Mouse (Mus musculus) liver, embryonic 11.5 days (tissue): Measurements from ENCODE around the gene Pla2g4e. TPM values are rescaled to one million over a fixed set of nuclear protein-coding genes. Genes with fewer than 3 reads are reported as not detected.

Experiments
- ATAC-seq: fragments of 200-750 bp; cut with Nextera tagmentation; replicated peaks from 2 replicates; pipeline ENCODE4 v1.8.0; 2017; ENCODE audit warnings: moderate number of reproducible peaks, mild to moderate bottlenecking, moderate TSS enrichment, moderate library complexity; ENCODE audit not compliant: low FRiP score
- DNase-seq: peaks from one replicate; pipeline ENCODE4 v3.0.0-alpha.2; 2017; ENCODE audit warnings: low spot score
- H3K27ac ChIP-seq: fragments of 300-500 bp; sonication (generic); 2 replicates; pipeline ENCODE4 v1.5.1; 2014; ENCODE audit warnings: mild to moderate bottlenecking, low read depth, low read length, control low read depth
- H3K27me3 ChIP-seq: fragments of 300-500 bp; sonication (generic); replicated peaks from 2 replicates; pipeline ENCODE4 v1.6.1; 2014; ENCODE audit warnings: low read length, mixed read lengths; ENCODE audit not compliant: control insufficient read depth, insufficient read depth
- H3K36me3 ChIP-seq: fragments of 300-500 bp; sonication (generic); 2 replicates; pipeline ENCODE4 v1.6.1; 2014; ENCODE audit warnings: mild to moderate bottlenecking, low read length, moderate library complexity, mixed read lengths; ENCODE audit not compliant: control insufficient read depth, insufficient read depth
- H3K4me1 ChIP-seq: fragments of 300-500 bp; sonication (generic); replicated peaks from 2 replicates; pipeline ENCODE4 v1.6.1; 2014; ENCODE audit warnings: low read length, mixed read lengths; ENCODE audit not compliant: control insufficient read depth, insufficient read depth
- H3K4me2 ChIP-seq: fragments of 300-500 bp; sonication (generic); 2 replicates; pipeline ENCODE4 v1.6.1; 2014; ENCODE audit warnings: mild to moderate bottlenecking, control low read depth, moderate library complexity
- H3K4me3 ChIP-seq: fragments of 300-500 bp; sonication (generic); 2 replicates; pipeline ENCODE4 v1.5.1; 2014; ENCODE audit warnings: low read depth, low read length, control low read depth
- H3K9ac ChIP-seq: fragments of 300-500 bp; sonication (generic); 2 replicates; pipeline ENCODE4 v1.6.1; 2014; ENCODE audit warnings: low read depth, low read length, control low read depth
- H3K9me3 ChIP-seq: fragments of 300-500 bp; sonication (generic); 2 replicates; pipeline ENCODE4 v1.6.1; 2016; ENCODE audit warnings: low read length, inconsistent platforms, mixed read lengths; ENCODE audit not compliant: control insufficient read depth
- WGBS: fragments of 180-500 bp; shearing (Covaris S2); extraction: QIAGEN DNeasy Blood & Tissue Kit; methylation state at CpG from one replicate; pipeline ENCODE4 v1.1.7; 2014; 5-methylcytosine and 5-hydroxymethylcytosine counted together
- polyA plus RNA-seq: library from polyadenylated mRNA; unstranded; fragments of >200 nt; fragmentation: Nextera tagmentation; extraction: Ambion mirVana; gene quantifications from 2 replicates; pipeline ENCODE4 v1.2.1, GENCODE M21; 2014

The Pla2g4e gene
- polyA plus RNA-seq, 1 experiment from 2014 or later, result not detected

DNA sequence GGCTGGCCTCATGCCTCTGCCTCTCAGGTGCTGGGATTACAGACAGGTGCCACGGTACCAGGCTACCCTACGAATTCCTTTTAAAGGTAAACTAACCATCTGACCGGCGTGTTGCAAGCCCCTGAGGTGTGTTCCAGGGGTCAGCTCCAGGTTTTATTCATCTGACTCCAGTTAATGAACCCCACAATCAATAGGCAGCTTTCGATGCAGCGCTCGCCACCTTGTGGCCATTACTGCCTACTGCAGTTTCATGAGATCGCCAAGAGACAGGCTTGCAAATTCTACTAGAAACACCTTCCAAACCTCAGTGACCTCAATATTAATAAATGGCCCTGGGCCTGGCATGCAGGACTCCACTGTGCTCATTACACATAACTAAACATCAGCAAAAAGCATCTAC is 34.8 kb upstream of the Pla2g4e start:
- 18% methylated on average over 8 of the region's 8 CpGs for whole genome bisulfite sequencing
- H3K4me3 ChIP-seq, result no peak overlapping the region
- no peak for ATAC-seq

DNA sequence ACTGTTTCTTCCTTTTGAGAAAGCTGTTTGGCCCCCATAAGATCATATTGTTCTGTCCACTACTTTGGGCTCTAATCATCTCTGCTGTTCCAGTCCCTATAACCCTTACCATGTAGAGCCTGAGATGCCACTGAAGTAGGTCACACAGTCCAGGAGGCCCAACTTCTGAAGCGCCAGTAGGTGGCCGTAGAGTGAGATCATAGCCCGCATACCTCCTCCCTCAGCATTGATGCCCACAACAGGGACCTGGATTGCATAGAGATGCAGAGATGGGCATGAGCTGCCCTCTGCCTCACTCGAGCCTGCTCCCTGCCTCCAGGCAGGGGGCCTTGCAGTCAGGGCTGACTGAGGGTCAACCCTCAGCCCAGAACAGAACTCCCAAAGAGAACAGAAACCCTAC is 31.8 kb upstream of the Pla2g4e start:
- no peak for ATAC-seq
- no peak overlapping the region for H3K4me3 ChIP-seq
- WGBS, result 73% methylated on average over 4 of the region's 4 CpGs
- no peaks in the 10 kb centered on the region for H3K4me1 ChIP-seq
- H3K36me3 ChIP-seq, result no peaks in the 10 kb centered on the region
- H3K27me3 ChIP-seq, result no peaks in the 10 kb centered on the region
- H3K9ac ChIP-seq, result no peak overlapping the region
- no peak overlapping the region for H3K4me2 ChIP-seq
- H3K9me3 ChIP-seq, result no peaks in the 10 kb centered on the region
- no peak overlapping the region for H3K27ac ChIP-seq
- DNase-seq, result no peak

More for the DNA sequence above, 34.8 kb upstream of the Pla2g4e start:
- peak; percentile 46 for DNase-seq
- no peaks in the 10 kb centered on the region for H3K36me3 ChIP-seq
- no peak overlapping the region for H3K4me2 ChIP-seq
- H3K9me3 ChIP-seq, result no peaks in the 10 kb centered on the region
- no peaks in the 10 kb centered on the region for H3K4me1 ChIP-seq
- no peak overlapping the region for H3K27ac ChIP-seq
- no peak overlapping the region for H3K9ac ChIP-seq
- H3K27me3 ChIP-seq, result no peaks in the 10 kb centered on the region

DNA sequence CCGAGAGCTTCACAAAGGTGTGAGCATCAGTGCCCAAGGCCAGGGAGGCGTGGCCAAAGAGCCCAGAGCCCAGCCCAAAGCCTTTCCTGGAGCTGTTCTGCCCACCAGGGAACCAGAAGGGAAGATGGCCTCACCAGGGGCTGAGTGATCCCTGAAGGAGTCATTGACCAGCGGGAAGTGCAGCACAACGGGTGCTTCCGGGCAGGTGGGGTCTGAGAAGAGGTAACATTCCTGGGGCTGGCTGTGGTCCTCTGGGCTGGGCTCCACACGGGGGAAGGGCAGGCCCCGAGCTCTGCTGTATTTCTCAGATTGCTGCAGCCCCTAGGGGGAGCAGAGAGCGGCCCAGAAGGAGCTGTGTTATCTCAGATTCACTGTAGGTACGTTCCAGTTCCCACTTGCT is 23.5 kb upstream of the Pla2g4e start:
- H3K27ac ChIP-seq, result no peak overlapping the region

DNA sequence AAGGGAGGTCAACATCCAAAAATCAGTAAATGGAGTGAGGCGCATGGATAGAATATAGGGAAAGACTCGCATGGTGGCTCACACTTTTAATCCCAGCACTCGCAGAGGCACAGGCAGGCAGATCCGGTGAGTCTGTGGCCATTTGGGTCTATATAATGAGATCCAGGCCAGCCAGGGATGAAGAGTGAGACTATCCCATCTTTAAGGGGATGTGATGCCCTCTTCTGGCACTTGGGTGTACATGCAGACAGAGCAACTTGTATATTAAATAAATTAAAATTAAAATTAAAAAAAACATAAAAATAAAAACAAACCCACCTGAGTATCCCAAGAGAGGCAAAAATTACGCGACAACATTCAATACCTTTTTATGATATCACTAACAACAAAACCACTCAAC is 20.4 kb upstream of the Pla2g4e start:
- DNase-seq, result no peak

More for the DNA sequence above, 23.5 kb upstream of the Pla2g4e start:
- DNase-seq (no peak), ATAC-seq (no peak)
- peaks cover 2% of the 10 kb centered on the region; the same call in 1 of the 2 replicates for H3K27me3 ChIP-seq
- H3K9ac ChIP-seq, result no peak overlapping the region
- no peak overlapping the region for H3K4me3 ChIP-seq
- no peaks in the 10 kb centered on the region for H3K9me3 ChIP-seq
- H3K36me3 ChIP-seq, result no peaks in the 10 kb centered on the region
- peak overlapping the region; percentile 38 for H3K4me2 ChIP-seq
- 4% methylated on average over 9 of the region's 9 CpGs for WGBS
- no peaks in the 10 kb centered on the region for H3K4me1 ChIP-seq

DNA sequence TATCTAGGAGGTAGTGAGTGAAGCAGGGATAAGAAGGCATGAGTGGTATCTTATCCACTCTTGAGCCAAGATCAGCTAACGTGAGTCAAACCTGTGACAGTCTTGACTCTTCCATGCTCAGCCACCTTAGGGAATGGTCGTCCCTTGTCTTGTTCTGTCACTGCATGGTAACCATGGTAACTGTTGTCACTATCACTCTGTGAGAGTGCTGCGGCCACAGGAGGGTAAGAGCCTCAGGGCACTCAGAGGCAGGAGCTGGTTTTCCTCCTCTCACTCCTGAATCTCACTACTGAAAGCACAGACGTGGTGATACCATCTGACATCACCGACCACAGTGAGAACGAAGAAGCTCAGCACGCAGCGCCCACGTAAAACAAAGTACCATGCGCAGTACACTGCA is 19.7 kb upstream of the Pla2g4e start:
- 62% methylated on average over 10 of the region's 10 CpGs for WGBS

More for the DNA sequence above, 20.4 kb upstream of the Pla2g4e start:
- no peak overlapping the region for H3K27ac ChIP-seq
- no peaks in the 10 kb centered on the region for H3K9me3 ChIP-seq
- no peak overlapping the region for H3K4me3 ChIP-seq
- WGBS, result 69% methylated on average over 6 of the region's 6 CpGs
- no peak for ATAC-seq
- H3K9ac ChIP-seq, result no peak overlapping the region
- no peaks in the 10 kb centered on the region for H3K4me1 ChIP-seq
- peaks cover 2% of the 10 kb centered on the region; the same call in 1 of the 2 replicates for H3K27me3 ChIP-seq
- no peak overlapping the region for H3K4me2 ChIP-seq
- H3K36me3 ChIP-seq, result no peaks in the 10 kb centered on the region

DNA sequence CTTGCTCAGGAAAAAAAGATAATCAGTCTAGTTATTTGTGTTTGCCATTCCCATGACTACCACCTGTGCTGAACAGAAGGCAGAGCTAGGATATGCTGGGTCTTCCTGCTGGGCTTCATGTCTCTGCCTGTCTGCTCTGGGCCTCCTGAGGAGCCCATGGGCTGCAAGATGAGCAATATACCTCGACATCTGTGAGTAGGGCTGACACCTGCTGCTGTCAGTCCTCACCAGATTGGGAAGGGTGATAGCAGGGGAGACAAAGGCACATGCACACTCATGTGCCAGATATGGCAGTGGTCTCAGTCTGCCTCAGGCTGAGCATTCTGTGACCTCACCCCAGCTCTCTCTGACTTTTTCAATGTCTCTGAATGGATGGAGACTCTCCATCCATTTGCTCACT is 17.7 kb upstream of the Pla2g4e start:
- no peak for ATAC-seq
- 11% methylated on average over 1 of the region's 1 CpGs for WGBS
- no peak overlapping the region for H3K27ac ChIP-seq
- no peak overlapping the region for H3K4me3 ChIP-seq
- no peak for DNase-seq
- no peaks in the 10 kb centered on the region for H3K4me1 ChIP-seq
- H3K4me2 ChIP-seq, result no peak overlapping the region
- H3K36me3 ChIP-seq, result no peaks in the 10 kb centered on the region
- H3K9me3 ChIP-seq, result no peaks in the 10 kb centered on the region
- no peaks in the 10 kb centered on the region for H3K27me3 ChIP-seq
- H3K9ac ChIP-seq, result no peak overlapping the region

More for the DNA sequence above, 19.7 kb upstream of the Pla2g4e start:
- no peak overlapping the region for H3K27ac ChIP-seq
- H3K9me3 ChIP-seq, result no peaks in the 10 kb centered on the region
- DNase-seq (no peak), ATAC-seq (no peak)
- H3K4me2 ChIP-seq, result no peak overlapping the region
- H3K36me3 ChIP-seq, result no peaks in the 10 kb centered on the region
- H3K27me3 ChIP-seq, result peaks cover 2% of the 10 kb centered on the region; the same call in 1 of the 2 replicates
- H3K4me1 ChIP-seq, result no peaks in the 10 kb centered on the region
- no peak overlapping the region for H3K4me3 ChIP-seq
- H3K9ac ChIP-seq, result no peak overlapping the region

DNA sequence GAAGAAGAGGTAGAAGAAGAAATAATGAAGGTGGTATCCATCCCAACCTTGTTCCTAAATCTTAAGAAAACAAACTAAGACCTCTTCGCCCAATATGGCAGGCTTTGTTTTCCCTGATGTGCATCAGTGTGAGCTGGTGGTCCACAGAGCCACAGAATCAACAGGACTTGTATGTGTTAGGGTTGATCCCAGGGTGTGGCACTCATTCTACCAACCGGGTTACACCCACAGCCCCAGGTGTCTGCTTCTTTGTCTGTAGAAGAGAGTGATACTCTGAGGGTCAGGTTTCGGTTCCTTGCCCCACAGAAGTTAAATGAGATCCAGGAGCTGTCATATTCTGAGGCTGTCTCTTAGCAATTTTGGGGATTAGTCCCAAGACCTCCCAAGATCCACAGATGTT is 16.2 kb upstream of the Pla2g4e start:
- no peaks in the 10 kb centered on the region for H3K9me3 ChIP-seq
- H3K27me3 ChIP-seq, result no peaks in the 10 kb centered on the region
- H3K4me2 ChIP-seq, result no peak overlapping the region
- no peak for DNase-seq
- 69% methylated on average over 3 of the region's 3 CpGs for WGBS
- H3K4me1 ChIP-seq, result no peaks in the 10 kb centered on the region
- no peaks in the 10 kb centered on the region for H3K36me3 ChIP-seq
- no peak overlapping the region for H3K4me3 ChIP-seq
- no peak for ATAC-seq
- no peak overlapping the region for H3K27ac ChIP-seq
- H3K9ac ChIP-seq, result no peak overlapping the region

DNA sequence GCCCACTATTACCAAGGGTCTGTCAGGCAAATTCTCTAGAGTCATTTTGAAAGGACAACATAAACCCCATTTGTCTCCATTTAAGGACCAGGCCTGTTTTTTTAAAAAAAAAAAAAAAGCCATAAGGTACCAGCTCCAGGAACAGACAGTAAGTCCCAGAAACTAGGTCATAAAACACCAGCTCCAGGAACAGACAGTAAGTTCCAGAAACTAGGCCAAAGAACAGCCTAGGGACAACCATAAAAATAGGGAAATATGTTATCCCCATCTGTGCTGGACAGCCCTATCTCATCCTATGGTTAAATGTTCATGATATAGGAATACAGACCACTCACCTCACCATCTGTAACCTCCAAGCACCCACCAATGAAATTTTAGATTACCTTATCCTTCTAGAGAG is 11.1 kb upstream of the Pla2g4e start:
- ATAC-seq (no peak), DNase-seq (no peak)
- H3K27ac ChIP-seq, result no peak overlapping the region
- no peaks in the 10 kb centered on the region for H3K9me3 ChIP-seq
- H3K4me1 ChIP-seq, result no peaks in the 10 kb centered on the region
- no peak overlapping the region for H3K4me3 ChIP-seq
- no peak overlapping the region for H3K9ac ChIP-seq
- H3K4me2 ChIP-seq, result no peak overlapping the region
- no peaks in the 10 kb centered on the region for H3K36me3 ChIP-seq
- no peaks in the 10 kb centered on the region for H3K27me3 ChIP-seq

DNA sequence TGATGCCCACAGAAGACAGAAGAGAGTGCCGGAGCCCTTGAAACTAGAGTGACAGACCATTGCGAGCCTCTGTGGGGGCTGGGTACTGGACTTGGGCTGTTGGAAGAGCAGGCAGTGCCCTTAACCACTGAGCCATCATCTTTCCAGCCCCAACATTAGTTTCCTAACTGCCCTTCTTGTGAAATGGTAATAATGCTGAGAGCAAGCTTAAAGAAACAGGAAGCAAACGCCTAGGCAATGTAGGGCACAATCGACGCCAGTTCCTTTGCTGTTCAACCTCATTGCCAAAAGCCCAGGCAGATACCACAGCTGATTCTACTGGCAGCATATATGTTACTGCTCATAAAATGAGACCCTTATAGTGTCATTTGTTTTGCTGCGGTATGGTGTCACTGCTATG is 7.5 kb upstream of the Pla2g4e start:
- no peak for ATAC-seq
- H3K27me3 ChIP-seq, result no peaks in the 10 kb centered on the region
- no peak overlapping the region for H3K4me2 ChIP-seq
- H3K9me3 ChIP-seq, result no peaks in the 10 kb centered on the region
- H3K27ac ChIP-seq, result no peak overlapping the region
- no peaks in the 10 kb centered on the region for H3K36me3 ChIP-seq
- no peak overlapping the region for H3K4me3 ChIP-seq
- WGBS, result 88% methylated on average over 6 of the region's 6 CpGs
- DNase-seq, result no peak
- no peak overlapping the region for H3K9ac ChIP-seq
- H3K4me1 ChIP-seq, result no peaks in the 10 kb centered on the region
